In the genomic region with DNA sequence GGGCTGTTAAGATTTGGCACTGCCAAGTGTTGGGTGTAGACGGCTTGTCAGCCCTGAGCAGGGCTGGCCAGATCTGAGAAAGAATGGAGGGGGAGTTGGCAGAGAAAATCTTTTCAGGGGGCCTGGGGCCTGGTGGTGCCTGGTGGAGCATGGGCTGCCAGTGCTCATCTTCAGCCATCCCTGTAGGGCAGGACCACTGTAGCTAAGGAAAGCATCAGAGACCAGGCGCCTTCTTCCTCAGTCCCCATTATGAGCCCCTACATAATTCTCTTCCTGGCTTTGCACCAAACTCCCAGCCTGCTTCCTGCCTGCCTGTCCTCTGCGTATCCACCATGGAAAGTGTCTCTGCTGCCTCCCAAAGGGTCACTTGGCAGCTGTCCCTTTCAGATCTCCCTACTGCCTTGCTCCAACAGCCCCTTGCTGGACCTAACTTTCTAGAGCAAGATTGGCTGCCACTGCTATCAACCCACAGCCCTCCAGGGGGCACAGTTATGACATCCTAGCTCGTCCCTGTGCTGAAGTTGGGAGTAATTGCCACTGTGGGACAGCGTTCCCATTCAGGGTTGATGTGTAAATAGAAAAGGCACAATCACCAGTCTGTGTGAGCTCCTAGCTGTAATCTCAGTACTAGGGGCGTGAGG, we compare ENCODE assay signal across 8 mouse cellular contexts. TPM values are rescaled to one million over a fixed set of nuclear protein-coding genes. Genes with fewer than 3 reads are reported as not detected.
DNase-seq lines count a peak whose midpoint lies in the region; ATAC-seq lines count a peak whose summit lies in the region.

No protein-coding gene starts in this region.

- no peaks in the 10 kb centered on the region for H3K9me3 ChIP-seq in hindbrain, embryonic 13.5 days
- no peaks in the 10 kb centered on the region for H3K9me3 ChIP-seq in limb, embryonic 11.5 days (ENCODE audit: control insufficient read depth, low read length)
- H3K9me3 ChIP-seq in midbrain, embryonic 11.5 days (ENCODE audit: control insufficient read depth, low read length) = no peaks in the 10 kb centered on the region

- H3K9ac ChIP-seq in hindbrain, embryonic 13.5 days = no peak overlapping the region
- H3K9ac ChIP-seq in limb, embryonic 11.5 days (ENCODE audit: low read length) = no peak overlapping the region
- no peak overlapping the region for H3K9ac ChIP-seq in midbrain, embryonic 11.5 days (ENCODE audit: low read length)

- H3K27ac ChIP-seq in hindbrain, embryonic 13.5 days = peak overlapping the region; percentile 40; the same call in 1 of the 2 replicates
- no peak overlapping the region for H3K27ac ChIP-seq in limb, embryonic 11.5 days (replicated peaks; ENCODE audit: low read depth, low read length)
- no peak overlapping the region for H3K27ac ChIP-seq in midbrain, embryonic 11.5 days (ENCODE audit: low read depth, low read length)

- H3K4me1 ChIP-seq in hindbrain, embryonic 13.5 days (replicated peaks) = peaks cover 7% of the 10 kb centered on the region
- no peaks in the 10 kb centered on the region for H3K4me1 ChIP-seq in limb, embryonic 11.5 days (ENCODE audit: control insufficient read depth, insufficient read depth, low read length)
- H3K4me1 ChIP-seq in midbrain, embryonic 11.5 days (ENCODE audit: control insufficient read depth, insufficient read depth, low read length) = no peaks in the 10 kb centered on the region

- H3K4me2 ChIP-seq in hindbrain, embryonic 13.5 days = no peak overlapping the region
- H3K4me2 ChIP-seq in limb, embryonic 11.5 days (ENCODE audit: low read depth, severe bottlenecking) = no peak overlapping the region
- H3K4me2 ChIP-seq in midbrain, embryonic 11.5 days = no peak overlapping the region

- H3K36me3 ChIP-seq in hindbrain, embryonic 13.5 days = no peaks in the 10 kb centered on the region
- H3K36me3 ChIP-seq in limb, embryonic 11.5 days (ENCODE audit: control insufficient read depth, insufficient read depth, low read length) = no peaks in the 10 kb centered on the region
- H3K36me3 ChIP-seq in midbrain, embryonic 11.5 days (ENCODE audit: control insufficient read depth, insufficient read depth, low read length) = no peaks in the 10 kb centered on the region

- no peak overlapping the region for H3K4me3 ChIP-seq in hindbrain, embryonic 13.5 days
- H3K4me3 ChIP-seq in limb, embryonic 11.5 days (ENCODE audit: low read depth, low read length) = no peak overlapping the region
- H3K4me3 ChIP-seq in midbrain, embryonic 11.5 days (ENCODE audit: low read depth, low read length) = no peak overlapping the region

- ATAC-seq in erythroid progenitor cell, adult 5-6 weeks (replicated peaks; ENCODE audit: low FRiP score, poor library complexity, severe bottlenecking) = peak; percentile 70
- peak; percentile 57; the same call in 1 of the 2 replicates for ATAC-seq in hindbrain, embryonic 13.5 days (ENCODE audit: low FRiP score)
- ATAC-seq in limb, embryonic 11.5 days (ENCODE audit: insufficient number of reproducible peaks, low FRiP score, low TSS enrichment, low read depth) = no peak
- ATAC-seq in midbrain, embryonic 11.5 days (ENCODE audit: low FRiP score) = no peak

- DNase-seq in gastrocnemius, adult 18-20 months (ENCODE audit: low spot score) = peak; percentile 57
- DNase-seq in gastrocnemius, adult 8-10 months (ENCODE audit: low spot score in 2 of 2) = no peak
- peak; percentile 46 for DNase-seq in ZHBTc4 (ENCODE audit: low read depth, low spot score)
- peak; percentile 68 for DNase-seq in limb, embryonic 11.5 days (ENCODE audit: low spot score)
- peak; percentile 88 for DNase-seq in midbrain, embryonic 11.5 days (ENCODE audit: low spot score, missing footprints)
- no peak for DNase-seq in cerebellum, postnatal 25 days

- H3K27me3 ChIP-seq in hindbrain, embryonic 13.5 days = 0 out of 2 replicates have a peak, but pooled peaks cover 3% of the 10 kb centered on the region
- H3K27me3 ChIP-seq in limb, embryonic 11.5 days (ENCODE audit: control insufficient read depth, insufficient read depth, low read length) = no peaks in the 10 kb centered on the region
- H3K27me3 ChIP-seq in midbrain, embryonic 11.5 days (ENCODE audit: control insufficient read depth, insufficient read depth, low read length) = no peaks in the 10 kb centered on the region

- 33% methylated on average over 6 of the region's 6 CpGs for WGBS in hindbrain, embryonic 13.5 days
- WGBS in limb, embryonic 11.5 days = 41% methylated on average over 6 of the region's 6 CpGs
- WGBS in midbrain, embryonic 11.5 days = 46% methylated on average over 6 of the region's 6 CpGs

RNA-seq across cellular contexts. Expression of a gene that starts 39.2 kb away (rescaled TPM):
- 10 to 100 TPM; 40.7 to 47.3 TPM for total RNA-seq in gastrocnemius, adult 18-20 months (2021)
- total RNA-seq in gastrocnemius, adult 8-10 months (2022) = 10 to 100 TPM; 27.0 to 55.7 (median 39.4) TPM
- 16.3 and 27.4 TPM in 2 replicates for total RNA-seq in erythroid progenitor cell, adult 5-6 weeks (2015; ENCODE audit: low replicate concordance)
- total RNA-seq in erythroid progenitor cell, adult 5-6 weeks (2017; ENCODE audit: low replicate concordance) = 23.0 and 33.9 TPM in 2 replicates
- 10.1 TPM in 2 replicates for polyA plus RNA-seq in hindbrain, embryonic 13.5 days (2015; fragmentation: Nextera tagmentation; extraction: Ambion mirVana)
- 1.2 and 1.7 TPM in 2 replicates for polyA plus RNA-seq in limb, embryonic 11.5 days (2014; fragmentation: Nextera tagmentation; extraction: Ambion mirVana)
- polyA plus RNA-seq in midbrain, embryonic 11.5 days (2014; fragmentation: Nextera tagmentation; extraction: Ambion mirVana) = 5.8 and 6.5 TPM in 2 replicates

Comparison
In these comparisons a context has a peak if more than half of its experiments do, and no peak if none do; other contexts are left out.
1. DNase-seq: peak in gastrocnemius, adult 18-20 months (single experiment), ZHBTc4 (single experiment), limb, embryonic 11.5 days (single experiment) and midbrain, embryonic 11.5 days (single experiment); none in gastrocnemius, adult 8-10 months (0 of 2) and cerebellum, postnatal 25 days (0 of 2).
2. ATAC-seq: peak in erythroid progenitor cell, adult 5-6 weeks (single experiment) and hindbrain, embryonic 13.5 days (single experiment); none in limb, embryonic 11.5 days (single experiment) and midbrain, embryonic 11.5 days (single experiment).